Mouse (Mus musculus) hindbrain, embryonic 16.5 days (tissue): ENCODE measurements around the gene Trio. TPM values are rescaled to one million over a fixed set of nuclear protein-coding genes. Genes with fewer than 3 reads are reported as not detected.

Experiments used
- ATAC-seq: fragments of 200-750 bp; cut with Nextera tagmentation; 2 replicates; pipeline ENCODE4 v1.8.0; 2017; ENCODE audit warnings: moderate TSS enrichment, moderate library complexity
- H3K27ac ChIP-seq: fragments of 300-500 bp; sonication (generic); 2 replicates; pipeline ENCODE4 v1.5.1; 2014; ENCODE audit warnings: low read depth, mild to moderate bottlenecking, control low read depth, low read length, moderate library complexity
- H3K27me3 ChIP-seq: fragments of 300-500 bp; sonication (generic); replicated peaks from 2 replicates; pipeline ENCODE4 v1.6.1; 2014; ENCODE audit warnings: low read length; ENCODE audit not compliant: control insufficient read depth, insufficient read depth
- H3K36me3 ChIP-seq: fragments of 300-500 bp; sonication (generic); 2 replicates; pipeline ENCODE4 v1.6.1; 2014; ENCODE audit warnings: mild to moderate bottlenecking, low read length, moderate library complexity, mixed read lengths; ENCODE audit not compliant: control insufficient read depth, insufficient read depth
- H3K4me1 ChIP-seq: fragments of 300-500 bp; sonication (generic); 2 replicates; pipeline ENCODE4 v1.6.1; 2014; ENCODE audit warnings: low read depth, low read length; ENCODE audit not compliant: control insufficient read depth, insufficient read depth
- H3K4me2 ChIP-seq: fragments of 300-500 bp; sonication (generic); 2 replicates; pipeline ENCODE4 v1.6.1; 2014; ENCODE audit warnings: mild to moderate bottlenecking, low read length, control low read depth, moderate library complexity
- H3K4me3 ChIP-seq: fragments of 300-500 bp; sonication (generic); 2 replicates; pipeline ENCODE4 v1.5.1; 2014; ENCODE audit warnings: mild to moderate bottlenecking, low read length, control low read depth, moderate library complexity
- H3K9ac ChIP-seq: fragments of 300-500 bp; sonication (generic); 2 replicates; pipeline ENCODE4 v1.6.1; 2014; ENCODE audit warnings: low read depth, mild to moderate bottlenecking, control low read depth, low read length, moderate library complexity
- H3K9me3 ChIP-seq: fragments of 300-500 bp; sonication (generic); 2 replicates; pipeline ENCODE4 v1.6.1; 2014; ENCODE audit warnings: mild to moderate bottlenecking, low read length, moderate library complexity; ENCODE audit not compliant: control insufficient read depth
- WGBS: fragments of 180-500 bp; shearing (Covaris S2); extraction: QIAGEN DNeasy Blood & Tissue Kit; methylation state at CpG from one replicate; pipeline ENCODE4 v1.1.7; 2014; 5-methylcytosine and 5-hydroxymethylcytosine counted together
- polyA plus RNA-seq: library from polyadenylated mRNA; unstranded; fragments of >200 nt; fragmentation: Nextera tagmentation; extraction: Ambion mirVana; gene quantifications from 2 replicates; pipeline ENCODE4 v1.2.1, GENCODE M21; 2015

The Trio gene
- polyA plus RNA-seq, 1 experiment from 2014 or later = 31.1 TPM

- Histone ChIP-seq H3K4me2 (no peak overlapping the region), H3K36me3 (no peaks in the 10 kb centered on the region), H3K27ac (no peak overlapping the region), H3K4me3 (no peak overlapping the region), H3K27me3 (no peaks in the 10 kb centered on the region), H3K9ac (no peak overlapping the region), H3K9me3 (no peaks in the 10 kb centered on the region), H3K4me1 (no peaks in the 10 kb centered on the region)
- no peak for ATAC-seq
- 81% methylated on average over 9 of the region's 9 CpGs for WGBS
These were observed 337.5 kb downstream of the Trio start for GRCm38 (mm10) chr15:27688041-27688651.

DNA sequence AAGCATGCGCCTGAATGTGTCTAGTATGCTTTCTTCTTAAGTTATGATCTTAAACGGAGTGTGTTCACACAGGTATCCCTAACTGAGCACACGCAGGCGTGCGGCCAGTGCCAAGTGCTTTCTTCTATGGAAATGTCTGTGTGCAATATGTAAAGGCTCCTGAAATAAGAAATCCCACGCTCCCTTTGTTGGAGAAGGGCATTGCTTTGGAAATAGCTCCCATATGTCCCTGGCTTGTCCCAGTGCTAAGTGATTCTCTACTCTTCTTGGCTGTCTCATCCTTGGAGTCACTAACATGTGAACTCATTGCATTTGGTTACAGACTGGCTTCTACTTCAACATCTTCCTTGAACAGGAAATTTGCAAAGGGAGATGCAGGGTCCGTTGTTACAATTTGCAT lies 340.8 kb downstream of the Trio start:
- no peaks in the 10 kb centered on the region for H3K36me3 ChIP-seq
- peaks cover 4% of the 10 kb centered on the region; the same call in 1 of the 2 replicates for H3K4me1 ChIP-seq
- no peak overlapping the region for H3K4me3 ChIP-seq
- no peak overlapping the region for H3K9ac ChIP-seq
- no peaks in the 10 kb centered on the region for H3K9me3 ChIP-seq
- 86% methylated on average over 7 of the region's 7 CpGs for WGBS
- H3K4me2 ChIP-seq = no peak overlapping the region
- no peak overlapping the region for H3K27ac ChIP-seq
- no peaks in the 10 kb centered on the region for H3K27me3 ChIP-seq
- no peak for ATAC-seq

GRCm38 (mm10) chr15:27683206-27683605 lies 342.4 kb downstream of the Trio start:
- Histone ChIP-seq H3K4me1 (peaks cover 4% of the 10 kb centered on the region; the same call in 1 of the 2 replicates), H3K9ac (no peak overlapping the region), H3K4me3 (no peak overlapping the region), H3K9me3 (no peaks in the 10 kb centered on the region), H3K36me3 (no peaks in the 10 kb centered on the region), H3K27ac (no peak overlapping the region), H3K4me2 (no peak overlapping the region), H3K27me3 (no peaks in the 10 kb centered on the region)
- no peak for ATAC-seq
- 97% methylated on average over 1 of the region's 1 CpGs for WGBS

GRCm38 (mm10) chr15:27682619-27683018 lies 343.0 kb downstream of the Trio start:
- Histone ChIP-seq H3K4me1 (peaks cover 4% of the 10 kb centered on the region; the same call in 1 of the 2 replicates), H3K27me3 (no peaks in the 10 kb centered on the region), H3K9ac (no peak overlapping the region), H3K4me2 (no peak overlapping the region), H3K27ac (no peak overlapping the region), H3K9me3 (no peaks in the 10 kb centered on the region), H3K4me3 (no peak overlapping the region), H3K36me3 (no peaks in the 10 kb centered on the region)
- WGBS = 45% methylated on average over 9 of the region's 9 CpGs
- no peak for ATAC-seq

DNA sequence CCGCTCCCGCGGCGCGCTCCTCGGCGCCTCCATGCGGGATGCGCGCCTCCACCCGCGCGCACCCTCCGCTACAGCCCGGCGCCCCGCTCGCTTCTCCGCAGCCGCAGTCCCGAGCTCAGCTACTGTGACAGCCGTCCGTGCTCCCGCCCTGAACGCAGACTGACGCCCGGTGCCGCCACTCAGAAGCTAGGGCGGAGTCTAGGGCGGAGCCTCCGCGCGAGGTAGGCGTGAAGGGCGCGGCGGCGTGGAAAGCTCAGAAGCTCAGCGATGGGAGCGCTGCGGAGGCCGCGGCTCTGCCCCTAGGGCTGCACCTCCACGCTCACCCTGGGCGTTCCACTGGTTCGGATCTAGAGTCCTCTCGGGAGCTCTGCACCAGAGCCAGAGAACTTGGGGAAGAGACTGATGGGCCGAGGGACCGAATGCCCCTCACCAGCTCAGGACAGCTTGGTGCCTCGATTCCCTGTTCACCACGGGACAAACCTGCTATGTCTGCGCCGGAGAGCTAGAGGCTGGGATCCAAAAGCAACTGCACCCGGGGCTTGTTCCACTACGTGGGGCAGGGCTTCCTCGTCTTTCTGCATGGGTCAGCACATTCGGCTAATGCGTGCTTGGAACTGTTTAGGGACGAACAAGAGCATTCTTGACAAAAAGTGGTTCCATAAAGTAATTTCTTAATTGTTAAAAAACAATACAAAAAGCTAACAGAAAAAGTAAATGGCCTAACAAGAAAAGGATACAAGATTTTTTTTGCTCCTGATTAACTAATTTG lies 344.0 kb downstream of the Trio start, which contains the start of gene Otulinl:
Otulinl (minus strand) TSS at position 161 of the 769 bp plus-strand sequence.
- WGBS = under 1% methylated on average over 59 of the region's 59 CpGs
- peak within 1 kb of the TSS; percentile 61 for H3K4me3 ChIP-seq
- H3K4me1 ChIP-seq = peaks cover 4% of the 10 kb centered on the region; the same call in 1 of the 2 replicates
- H3K27me3 ChIP-seq = no peaks in the 10 kb centered on the region
- H3K27ac ChIP-seq = peak within 1 kb of the TSS; percentile 52; the same call in 1 of the 2 replicates
- no peaks in the 10 kb centered on the region for H3K9me3 ChIP-seq
- H3K9ac ChIP-seq = peak within 1 kb of the TSS; percentile 72
- no peaks in the 10 kb centered on the region for H3K36me3 ChIP-seq
- H3K4me2 ChIP-seq = peak within 1 kb of the TSS; percentile 78
- peak; percentile 100 for ATAC-seq

DNA sequence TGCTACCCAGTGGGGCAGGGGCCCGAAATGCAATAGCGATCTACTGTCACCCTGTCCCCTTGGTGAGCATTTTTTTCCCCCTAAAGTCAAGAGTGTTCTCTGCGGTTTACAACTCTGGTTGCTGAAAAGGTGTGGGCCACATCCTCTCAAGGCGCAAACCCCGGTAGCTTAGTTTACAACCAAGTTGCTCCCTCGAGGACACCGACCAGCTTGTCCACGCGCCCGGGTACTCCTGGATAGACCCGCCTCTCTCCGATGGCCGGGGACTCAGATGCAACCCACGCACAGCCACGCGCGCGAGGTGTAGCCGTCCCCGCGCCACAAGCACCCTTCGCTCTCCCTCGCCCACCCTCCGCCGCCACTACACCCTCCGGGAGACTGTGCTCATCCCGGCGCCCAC lies 344.7 kb downstream of the Trio start:
- H3K4me3 ChIP-seq = peak overlapping the region; percentile 61
- WGBS = 2% methylated on average over 28 of the region's 28 CpGs
- peaks cover 9% of the 10 kb centered on the region for H3K4me1 ChIP-seq
- ATAC-seq = no peak; the same call in 1 of the 2 replicates
- peak overlapping the region; percentile 78 for H3K4me2 ChIP-seq
- no peaks in the 10 kb centered on the region for H3K9me3 ChIP-seq
- no peaks in the 10 kb centered on the region for H3K27me3 ChIP-seq
- H3K27ac ChIP-seq = peak overlapping the region; percentile 52; the same call in 1 of the 2 replicates
- no peaks in the 10 kb centered on the region for H3K36me3 ChIP-seq
- peak overlapping the region; percentile 72 for H3K9ac ChIP-seq

Other genes starting within 250 kb of the Trio start
- 0.15 and 0.21 TPM in 2 replicates for gene Dnah5, start 177.9 kb upstream of the Trio start, polyA plus RNA-seq